Mouse (Mus musculus) liver, embryonic 13.5 days (tissue): ENCODE data around the gene Cdca4. TPM values are rescaled to one million over a fixed set of nuclear protein-coding genes. Genes with fewer than 3 reads are reported as not detected.
A peak's percentile ranks its signal among the peaks of the same experiment; 100 is the strongest.
"Not testable (repeated sequence)": the region's sequence is repeated elsewhere in the genome, so short reads cannot be mapped to it uniquely, and the experiment has no call there.

ENCODE experiments used
- ATAC-seq: fragments of 200-750 bp; cut with Nextera tagmentation; 2 replicates; pipeline ENCODE4 v1.8.0; 2017; ENCODE audit warnings: low read depth, mild to moderate bottlenecking, moderate number of reproducible peaks, moderate library complexity
- DNase-seq: peaks from one replicate; pipeline ENCODE4 v3.0.0; 2022
- H3K27ac ChIP-seq: fragments of 300-500 bp; sonication (generic); 2 replicates; pipeline ENCODE4 v1.5.1; 2015; ENCODE audit warnings: moderate library complexity, mild to moderate bottlenecking, inconsistent platforms
- H3K27me3 ChIP-seq: fragments of 300-500 bp; sonication (generic); 2 replicates; pipeline ENCODE4 v1.6.1; 2015; ENCODE audit warnings: mild to moderate bottlenecking, inconsistent platforms
- H3K36me3 ChIP-seq: fragments of 300-500 bp; sonication (generic); 2 replicates; pipeline ENCODE4 v1.6.1; 2015; ENCODE audit warnings: mild to moderate bottlenecking, inconsistent platforms
- H3K4me1 ChIP-seq: fragments of 300-500 bp; sonication (generic); replicated peaks from 2 replicates; pipeline ENCODE4 v1.6.1; 2015; ENCODE audit warnings: inconsistent platforms
- H3K4me2 ChIP-seq: fragments of 300-500 bp; sonication (generic); 2 replicates; pipeline ENCODE4 v1.6.1; 2015; ENCODE audit warnings: inconsistent platforms, mild to moderate bottlenecking, moderate library complexity
- H3K4me3 ChIP-seq: fragments of 300-500 bp; sonication (generic); replicated peaks from 2 replicates; pipeline ENCODE4 v1.5.1; 2015; ENCODE audit warnings: mild to moderate bottlenecking, inconsistent platforms
- H3K9ac ChIP-seq: fragments of 300-500 bp; sonication (generic); 2 replicates; pipeline ENCODE4 v1.6.1; 2015; ENCODE audit warnings: mild to moderate bottlenecking, inconsistent platforms
- H3K9me3 ChIP-seq: fragments of 300-500 bp; sonication (generic); replicated peaks from 2 replicates; pipeline ENCODE4 v1.6.1; 2016; ENCODE audit warnings: inconsistent platforms
- WGBS: fragments of 180-500 bp; shearing (Covaris S2); methylation state at CpG from one replicate; pipeline ENCODE4 v1.1.7; 2015; ENCODE audit not compliant: insufficient replicate concordance; 5-methylcytosine and 5-hydroxymethylcytosine counted together
- polyA plus RNA-seq: library from polyadenylated mRNA; unstranded; fragments of >200 nt; fragmentation: Nextera tagmentation; extraction: Ambion mirVana; gene quantifications from 2 replicates; pipeline ENCODE4 v1.2.1, GENCODE M21; 2015

Gene Cdca4
- polyA plus RNA-seq, 1 experiment from 2014 or later: 69.5 TPM

- 15% methylated on average over 1 of the region's 1 CpGs for WGBS
- peak; percentile 21; the same call in 1 of the 2 replicates for ATAC-seq
These were observed 8.0 kb downstream of the Cdca4 start for GRCm38 (mm10) chr12:112821216-112821615.

GRCm38 (mm10) chr12:112820401-112820999, 8.7 kb downstream of the Cdca4 start:
- Histone ChIP-seq H3K9me3 (no peaks in the 10 kb centered on the region), H3K9ac (no peak overlapping the region), H3K4me2 (no peak overlapping the region), H3K4me1 (peaks cover 56% of the 10 kb centered on the region), H3K36me3 (peaks cover 93% of the 10 kb centered on the region), H3K4me3 (no peak overlapping the region), H3K27ac (no peak overlapping the region), H3K27me3 (no peaks in the 10 kb centered on the region)
- 85% methylated on average over 12 of the region's 12 CpGs for WGBS
- DNase-seq (no peak), ATAC-seq (no peak)

More at GRCm38 (mm10) chr12:112821216-112821615, 8.0 kb downstream of the Cdca4 start:
- no peak overlapping the region for H3K9ac ChIP-seq
- H3K9me3 ChIP-seq: no peaks in the 10 kb centered on the region
- DNase-seq: no peak
- no peak overlapping the region for H3K27ac ChIP-seq
- peak overlapping the region; percentile 3; the same call in 1 of the 2 replicates for H3K4me2 ChIP-seq
- peaks cover 57% of the 10 kb centered on the region for H3K4me1 ChIP-seq
- H3K4me3 ChIP-seq: no peak overlapping the region
- H3K36me3 ChIP-seq: peaks cover 94% of the 10 kb centered on the region
- H3K27me3 ChIP-seq: no peaks in the 10 kb centered on the region

- Histone ChIP-seq H3K9ac (no peak overlapping the region), H3K4me1 (peaks cover 42% of the 10 kb centered on the region), H3K4me2 (no peak overlapping the region), H3K4me3 (no peak overlapping the region), H3K36me3 (peaks cover 93% of the 10 kb centered on the region), H3K9me3 (no peaks in the 10 kb centered on the region), H3K27me3 (no peaks in the 10 kb centered on the region), H3K27ac (no peak overlapping the region)
- DNase-seq (no peak), ATAC-seq (no peak)
- WGBS: 91% methylated on average over 8 of the region's 8 CpGs
These were observed 10.1 kb downstream of the Cdca4 start for GRCm38 (mm10) chr12:112819057-112819662.

DNA sequence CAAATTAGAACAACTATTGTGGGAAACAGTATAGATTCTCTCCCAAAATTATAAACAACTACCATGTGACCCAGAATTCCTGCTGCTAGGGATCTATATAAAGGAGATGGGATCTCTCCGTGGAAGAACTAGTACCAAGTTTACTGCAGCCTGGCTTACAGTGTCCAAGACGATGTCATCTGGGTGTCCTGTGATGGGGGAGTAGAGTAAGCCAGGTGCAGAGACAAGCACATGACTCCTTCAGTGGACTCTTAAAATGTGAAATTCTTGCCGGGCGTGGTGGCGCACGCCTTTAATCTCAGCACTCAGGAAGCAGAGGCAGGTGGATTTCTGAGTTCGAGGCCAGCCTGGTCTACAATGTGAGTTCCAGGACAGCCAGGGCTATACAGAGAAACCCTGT, 12.4 kb downstream of the Cdca4 start:
- H3K27ac ChIP-seq, H3K4me3 ChIP-seq, H3K9ac ChIP-seq, DNase-seq, H3K9me3 ChIP-seq, H3K27me3 ChIP-seq, ATAC-seq, H3K4me2 ChIP-seq: not testable (repeated sequence)
- Histone ChIP-seq H3K36me3 (peaks cover 73% of the 10 kb centered on the region), H3K4me1 (peaks cover 20% of the 10 kb centered on the region)
- WGBS: 78% methylated on average over 7 of the region's 7 CpGs

DNA sequence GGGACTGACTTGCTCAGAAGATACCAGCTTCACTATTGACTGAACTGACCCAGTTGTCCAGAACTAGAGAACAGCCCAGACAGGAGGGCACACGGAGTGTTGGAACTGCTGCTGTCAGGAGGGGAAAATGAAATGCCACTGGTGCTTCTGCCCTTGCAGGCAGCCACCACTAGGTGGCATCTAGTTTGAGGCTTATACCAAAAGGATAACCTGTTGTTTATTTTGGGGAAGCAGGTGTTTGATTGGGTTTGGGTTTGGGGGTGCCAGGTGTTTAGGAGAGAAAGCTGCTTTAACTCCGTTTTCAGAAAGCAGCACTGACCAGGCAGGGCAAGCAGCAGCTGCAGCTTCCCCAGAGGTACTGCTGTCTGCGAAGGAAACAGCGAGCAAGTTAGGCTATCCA, 12.9 kb downstream of the Cdca4 start:
- no peak overlapping the region for H3K4me3 ChIP-seq
- no peak overlapping the region for H3K4me2 ChIP-seq
- H3K36me3 ChIP-seq: peaks cover 67% of the 10 kb centered on the region
- H3K4me1 ChIP-seq: peaks cover 15% of the 10 kb centered on the region
- H3K27ac ChIP-seq: no peak overlapping the region
- H3K27me3 ChIP-seq: peaks cover 3% of the 10 kb centered on the region; the same call in 1 of the 2 replicates
- ATAC-seq: 0 out of 2 replicates have a peak, but pooled peaks have one; percentile 7
- 53% methylated on average over 4 of the region's 4 CpGs for WGBS
- no peaks in the 10 kb centered on the region for H3K9me3 ChIP-seq
- H3K9ac ChIP-seq: no peak overlapping the region
- DNase-seq: no peak

DNA sequence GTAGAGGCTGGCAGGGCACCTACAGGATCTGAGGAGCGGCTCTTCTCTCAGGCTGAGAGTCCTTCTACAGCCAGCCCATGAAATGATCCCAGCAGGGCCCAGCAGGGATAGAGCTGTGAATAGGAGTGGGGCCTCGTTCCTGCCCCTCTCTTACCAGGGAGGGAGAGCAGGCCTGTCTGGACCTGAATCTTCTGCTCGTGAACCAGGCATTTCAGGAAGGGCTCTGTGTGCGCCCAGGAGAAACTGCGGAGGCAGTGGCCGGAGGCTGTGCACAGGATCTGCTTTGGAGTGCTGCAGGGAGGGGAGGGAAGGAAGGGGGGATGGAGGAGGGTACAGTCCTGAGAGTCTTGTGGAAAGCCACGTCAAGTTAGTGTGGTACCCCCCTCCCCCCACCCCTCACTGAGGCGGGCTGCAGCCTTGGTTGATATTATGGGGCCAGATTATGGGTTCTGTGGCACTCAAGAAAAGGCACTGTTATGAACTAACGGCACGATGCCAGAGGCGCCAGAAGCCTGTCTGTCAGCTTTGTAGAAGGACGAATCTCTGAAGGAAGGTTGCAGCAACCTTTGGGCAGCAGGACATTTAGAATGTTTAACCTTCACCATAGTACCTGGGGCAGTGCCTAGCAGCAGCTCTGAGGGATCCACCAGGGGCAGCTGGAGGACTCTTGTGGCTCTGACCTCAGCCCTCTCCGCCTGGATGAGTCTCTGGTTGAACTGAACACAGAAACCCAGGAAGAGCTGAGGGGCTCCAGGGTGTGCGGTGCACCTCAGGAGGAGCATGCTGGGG, 14.3 kb downstream of the Cdca4 start:
- H3K4me2 ChIP-seq: no peak overlapping the region
- 81% methylated on average over 14 of the region's 14 CpGs for WGBS
- no peak for DNase-seq
- peaks cover 17% of the 10 kb centered on the region for H3K27me3 ChIP-seq
- H3K4me1 ChIP-seq: peaks cover 11% of the 10 kb centered on the region
- ATAC-seq: no peak
- H3K4me3 ChIP-seq: no peak overlapping the region
- H3K27ac ChIP-seq: no peak overlapping the region
- H3K36me3 ChIP-seq: peaks cover 54% of the 10 kb centered on the region
- H3K9ac ChIP-seq: no peak overlapping the region
- no peaks in the 10 kb centered on the region for H3K9me3 ChIP-seq

- H3K36me3 ChIP-seq: peaks cover 39% of the 10 kb centered on the region
- H3K4me2 ChIP-seq: no peak overlapping the region
- peaks cover 30% of the 10 kb centered on the region for H3K27me3 ChIP-seq
- H3K27ac ChIP-seq: no peak overlapping the region
- DNase-seq (no peak), ATAC-seq (no peak)
- H3K4me1 ChIP-seq: peaks cover 21% of the 10 kb centered on the region
- H3K9me3 ChIP-seq: no peaks in the 10 kb centered on the region
- no peak overlapping the region for H3K9ac ChIP-seq
- no peak overlapping the region for H3K4me3 ChIP-seq
- WGBS: 79% methylated on average over 7 of the region's 7 CpGs
These were observed 15.9 kb downstream of the Cdca4 start for GRCm38 (mm10) chr12:112813370-112813769.

DNA sequence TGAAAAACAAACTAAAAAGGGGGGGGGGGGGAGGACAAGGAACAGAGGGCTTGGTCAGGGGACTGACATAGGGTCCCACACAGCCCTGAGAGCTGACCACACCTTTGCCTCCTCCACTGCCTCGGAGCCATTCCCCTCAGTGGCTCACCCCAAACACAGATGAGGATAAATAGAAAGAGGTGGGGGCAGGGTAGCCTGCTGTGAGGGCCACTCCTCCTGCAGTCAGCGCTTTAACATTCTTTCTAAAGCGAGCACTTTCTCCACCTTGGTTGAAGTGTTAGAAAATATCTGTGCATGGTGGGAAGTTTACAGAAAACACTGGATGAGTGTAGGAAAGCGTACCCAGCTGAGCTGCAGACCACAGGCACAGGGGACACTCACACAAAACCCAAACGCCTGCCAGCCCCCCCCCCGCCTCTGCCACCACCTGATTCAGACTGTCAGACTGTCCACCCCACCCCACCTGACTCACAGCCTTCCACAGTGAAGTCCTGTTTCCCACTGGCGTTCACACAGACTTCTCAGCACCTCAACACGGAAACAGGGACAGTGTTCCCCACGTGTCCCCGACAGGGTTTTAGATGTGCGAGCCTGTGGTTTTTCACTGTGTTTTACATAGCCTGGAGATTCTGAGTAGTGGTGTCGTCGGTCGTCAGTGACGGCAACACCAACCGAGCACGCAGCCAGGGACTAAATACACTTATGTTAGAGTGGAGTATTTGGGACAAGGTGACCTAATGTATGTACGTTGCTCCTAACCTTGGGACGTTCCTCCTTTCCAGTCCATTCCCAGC, 18.9 kb downstream of the Cdca4 start:
- peaks cover 57% of the 10 kb centered on the region for H3K27me3 ChIP-seq
- H3K36me3 ChIP-seq: peaks cover 10% of the 10 kb centered on the region
- H3K9ac ChIP-seq: 0 out of 2 replicates have a peak overlapping the region, but pooled peaks have one; percentile 67
- no peak overlapping the region for H3K4me3 ChIP-seq
- ATAC-seq: no peak
- H3K4me2 ChIP-seq: peak overlapping the region; percentile 90; the same call in 1 of the 2 replicates
- no peak for DNase-seq
- H3K27ac ChIP-seq: no peak overlapping the region
- peaks cover 18% of the 10 kb centered on the region for H3K4me1 ChIP-seq
- H3K9me3 ChIP-seq: no peaks in the 10 kb centered on the region
- WGBS: 54% methylated on average over 19 of the region's 19 CpGs

- Histone ChIP-seq H3K36me3 (peaks cover 4% of the 10 kb centered on the region; the same call in 1 of the 2 replicates), H3K9ac (peak overlapping the region; percentile 67), H3K9me3 (no peaks in the 10 kb centered on the region), H3K4me2 (peak overlapping the region; percentile 90), H3K27me3 (peaks cover 59% of the 10 kb centered on the region), H3K4me3 (peak overlapping the region; percentile 67), H3K4me1 (peaks cover 18% of the 10 kb centered on the region), H3K27ac (no peak overlapping the region)
- no peak for ATAC-seq
- WGBS: 15% methylated on average over 8 of the region's 8 CpGs
- DNase-seq: no peak
These were observed 19.6 kb downstream of the Cdca4 start for GRCm38 (mm10) chr12:112809641-112810040.

- H3K9ac ChIP-seq: peak within 1 kb of the TSS; percentile 67
- peak within 1 kb of the TSS; percentile 67 for H3K4me3 ChIP-seq
- no peak within 1 kb of the TSS for H3K27ac ChIP-seq
- H3K4me2 ChIP-seq: peak within 1 kb of the TSS; percentile 90
- H3K27me3 ChIP-seq: peaks cover 67% of the 10 kb centered on the region
- H3K36me3 ChIP-seq: no peaks in the 10 kb centered on the region
- DNase-seq (peak; percentile 80), ATAC-seq (peak; percentile 85)
- 3% methylated on average over 64 of the region's 64 CpGs for WGBS
- H3K9me3 ChIP-seq: no peaks in the 10 kb centered on the region
- H3K4me1 ChIP-seq: peaks cover 18% of the 10 kb centered on the region
These were observed 20.4 kb downstream of the Cdca4 start, which contains the start of gene Clba1 for GRCm38 (mm10) chr12:112808587-112809364. TSS of gene Clba1 (plus strand) at chr12:112808937.
